Mouse (Mus musculus): ENCODE measurements around the gene Limd2. TPM values are rescaled to one million over a fixed set of nuclear protein-coding genes. Genes with fewer than 3 reads are reported as not detected.
"Not testable (repeated sequence)": the region's sequence is repeated elsewhere in the genome, so short reads cannot be mapped to it uniquely, and the experiment has no call there.

Gene Limd2
- polyA plus RNA-seq, 1 experiment from 2014 or later = 171 TPM

DNA sequence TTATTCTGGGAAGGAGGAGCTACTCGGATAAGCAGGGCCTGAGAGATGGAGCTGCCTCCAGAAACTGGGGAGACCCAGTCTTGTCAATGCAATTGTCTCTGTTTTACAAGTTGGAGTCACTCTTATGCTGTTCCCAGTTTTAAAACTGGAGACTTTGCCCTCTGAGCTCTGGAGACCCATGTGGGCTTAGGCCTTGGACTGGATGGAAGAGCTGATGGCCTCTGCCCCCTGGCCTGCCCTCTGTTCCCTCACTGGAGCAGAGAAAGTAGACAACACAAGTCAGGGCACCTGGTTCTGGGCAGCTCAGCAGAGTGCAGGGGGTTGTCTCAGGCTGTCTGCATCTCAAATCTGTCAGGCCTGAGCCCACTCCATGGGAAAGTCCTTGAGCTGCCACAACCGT is 5.9 kb downstream of the Limd2 start:
- peaks cover 14% of the 10 kb centered on the region for H3K4me1 ChIP-seq (ENCODE audit: control insufficient read depth, insufficient read depth, low read length)
- no peak for DNase-seq
- 0 out of 2 replicates have a peak overlapping the region, but pooled peaks have one; percentile 12 for H3K9ac ChIP-seq (replicated peaks; ENCODE audit: low read length)
- H3K9me3 ChIP-seq (ENCODE audit: control insufficient read depth, low read length) = no peaks in the 10 kb centered on the region
- 0 out of 2 replicates have a peak overlapping the region, but pooled peaks have one; percentile 5 for H3K27ac ChIP-seq (replicated peaks; ENCODE audit: low read depth, low read length)
- ATAC-seq (ENCODE audit: low FRiP score, low TSS enrichment) = no peak
- H3K4me3 ChIP-seq (replicated peaks; ENCODE audit: low read depth, low read length) = no peak overlapping the region
- H3K36me3 ChIP-seq (ENCODE audit: control insufficient read depth, insufficient read depth, low read length) = peaks cover 69% of the 10 kb centered on the region
- no peak overlapping the region for H3K4me2 ChIP-seq (ENCODE audit: low read length)
- 57% methylated on average over 2 of the region's 2 CpGs for WGBS
- H3K27me3 ChIP-seq (ENCODE audit: control insufficient read depth, insufficient read depth, low read length) = no peaks in the 10 kb centered on the region

DNA sequence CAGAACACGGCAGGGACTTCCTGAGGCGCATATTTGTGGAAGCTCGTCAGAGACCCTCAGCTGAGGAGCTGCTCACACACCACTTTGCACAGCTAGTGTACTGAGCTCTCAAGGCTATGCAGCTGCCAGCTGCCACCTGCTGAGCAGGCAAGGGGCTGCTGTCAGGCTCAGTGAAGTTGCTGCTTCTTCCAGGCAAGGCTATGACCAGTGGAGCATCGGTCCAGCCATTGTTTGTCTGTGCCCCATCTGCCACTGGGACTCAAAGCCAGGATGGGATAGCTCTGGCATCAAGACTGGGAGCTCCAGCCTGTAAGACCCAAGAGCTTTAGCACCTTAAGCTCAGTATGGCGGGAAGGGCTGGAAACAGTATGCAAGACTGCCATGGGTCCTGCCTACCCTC is 6.6 kb downstream of the Limd2 start:
- Histone ChIP-seq H3K27me3 (ENCODE audit: control insufficient read depth, insufficient read depth, low read length) (no peaks in the 10 kb centered on the region), H3K4me2 (ENCODE audit: low read length) (no peak overlapping the region), H3K27ac (replicated peaks; ENCODE audit: low read depth, low read length) (no peak overlapping the region), H3K4me1 (ENCODE audit: control insufficient read depth, insufficient read depth, low read length) (peaks cover 10% of the 10 kb centered on the region), H3K4me3 (replicated peaks; ENCODE audit: low read depth, low read length) (no peak overlapping the region), H3K9me3 (ENCODE audit: control insufficient read depth, low read length) (no peaks in the 10 kb centered on the region), H3K9ac (replicated peaks; ENCODE audit: low read length) (no peak overlapping the region), H3K36me3 (ENCODE audit: control insufficient read depth, insufficient read depth, low read length) (peaks cover 76% of the 10 kb centered on the region)
- WGBS = 73% methylated on average over 5 of the region's 5 CpGs
- DNase-seq = no peak
- ATAC-seq (ENCODE audit: low FRiP score, low TSS enrichment) = no peak

DNA sequence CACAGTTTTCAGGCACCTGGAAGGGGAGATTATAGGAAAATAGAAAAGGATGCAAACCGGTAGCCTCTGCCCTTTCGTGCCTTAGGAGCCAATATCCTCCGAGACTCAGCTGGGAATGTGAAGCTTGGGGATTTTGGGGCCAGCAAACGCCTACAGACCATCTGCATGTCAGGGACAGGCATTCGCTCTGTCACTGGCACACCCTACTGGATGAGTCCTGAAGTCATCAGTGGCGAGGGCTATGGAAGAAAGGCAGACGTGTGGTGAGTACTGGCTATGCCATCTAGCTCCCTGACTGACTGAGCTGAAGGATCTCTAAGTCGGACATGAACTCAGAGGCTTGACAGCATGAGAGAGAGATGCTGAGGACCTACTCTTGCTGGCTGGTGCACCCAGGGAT is 8.5 kb downstream of the Limd2 start:
- H3K36me3 ChIP-seq (ENCODE audit: control insufficient read depth, insufficient read depth, low read length) = peaks cover 85% of the 10 kb centered on the region
- H3K9ac ChIP-seq (replicated peaks; ENCODE audit: low read length) = no peak overlapping the region
- H3K4me1 ChIP-seq (ENCODE audit: control insufficient read depth, insufficient read depth, low read length) = no peaks in the 10 kb centered on the region
- H3K4me2 ChIP-seq (ENCODE audit: low read length) = no peak overlapping the region
- DNase-seq = no peak
- ATAC-seq (ENCODE audit: low FRiP score, low TSS enrichment) = no peak
- WGBS = 79% methylated on average over 8 of the region's 8 CpGs
- H3K27me3 ChIP-seq (ENCODE audit: control insufficient read depth, insufficient read depth, low read length) = no peaks in the 10 kb centered on the region
- no peak overlapping the region for H3K27ac ChIP-seq (replicated peaks; ENCODE audit: low read depth, low read length)
- no peak overlapping the region for H3K4me3 ChIP-seq (replicated peaks; ENCODE audit: low read depth, low read length)
- H3K9me3 ChIP-seq (ENCODE audit: control insufficient read depth, low read length) = no peaks in the 10 kb centered on the region

DNA sequence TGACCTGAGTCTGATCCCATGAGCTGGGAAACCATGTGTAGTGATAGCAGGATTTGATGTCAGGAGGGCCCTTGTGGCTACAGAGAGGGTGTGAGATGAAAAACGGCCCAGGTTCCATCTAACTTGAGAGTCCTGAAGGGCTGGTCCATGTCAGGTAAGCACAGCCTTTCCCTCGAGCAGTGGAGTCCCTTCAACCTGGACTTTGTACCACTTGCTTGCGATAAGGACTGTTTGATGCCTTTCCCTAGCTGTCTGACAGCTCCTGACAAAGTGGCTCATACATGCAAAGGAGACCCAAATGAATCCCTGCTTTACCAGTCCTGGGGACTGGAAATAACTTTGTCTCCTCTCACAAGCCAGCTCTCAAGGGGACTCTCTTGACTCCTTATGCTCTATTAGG is 9.4 kb downstream of the Limd2 start:
- Histone ChIP-seq H3K27ac (replicated peaks; ENCODE audit: low read depth, low read length) (no peak overlapping the region), H3K4me3 (replicated peaks; ENCODE audit: low read depth, low read length) (no peak overlapping the region), H3K36me3 (ENCODE audit: control insufficient read depth, insufficient read depth, low read length) (peaks cover 78% of the 10 kb centered on the region), H3K9ac (replicated peaks; ENCODE audit: low read length) (no peak overlapping the region), H3K9me3 (ENCODE audit: control insufficient read depth, low read length) (no peaks in the 10 kb centered on the region), H3K4me2 (ENCODE audit: low read length) (no peak overlapping the region), H3K4me1 (ENCODE audit: control insufficient read depth, insufficient read depth, low read length) (no peaks in the 10 kb centered on the region), H3K27me3 (ENCODE audit: control insufficient read depth, insufficient read depth, low read length) (no peaks in the 10 kb centered on the region)
- DNase-seq (no peak), ATAC-seq (ENCODE audit: low FRiP score, low TSS enrichment) (no peak)
- WGBS = 93% methylated on average over 3 of the region's 3 CpGs

- H3K4me2 ChIP-seq (ENCODE audit: low read length) = peak overlapping the region; percentile 15; the same call in 1 of the 2 replicates
- 39% methylated on average over 8 of the region's 8 CpGs for WGBS
- peaks cover 27% of the 10 kb centered on the region for H3K36me3 ChIP-seq (ENCODE audit: control insufficient read depth, insufficient read depth, low read length)
- no peak for ATAC-seq (ENCODE audit: low FRiP score, low TSS enrichment)
- peaks cover 12% of the 10 kb centered on the region; the same call in 1 of the 2 replicates for H3K4me1 ChIP-seq (ENCODE audit: control insufficient read depth, insufficient read depth, low read length)
- H3K9ac ChIP-seq (replicated peaks; ENCODE audit: low read length) = peak overlapping the region; percentile 23; the same call in 1 of the 2 replicates
- peak overlapping the region; percentile 78 for H3K27ac ChIP-seq (replicated peaks; ENCODE audit: low read depth, low read length)
- peak; percentile 67 for DNase-seq
- no peak overlapping the region for H3K4me3 ChIP-seq (replicated peaks; ENCODE audit: low read depth, low read length)
- H3K9me3 ChIP-seq (ENCODE audit: control insufficient read depth, low read length) = no peaks in the 10 kb centered on the region
- H3K27me3 ChIP-seq (ENCODE audit: control insufficient read depth, insufficient read depth, low read length) = no peaks in the 10 kb centered on the region
These were observed 25.8 kb downstream of the Limd2 start for GRCm38 (mm10) chr11:106134580-106135528.

DNA sequence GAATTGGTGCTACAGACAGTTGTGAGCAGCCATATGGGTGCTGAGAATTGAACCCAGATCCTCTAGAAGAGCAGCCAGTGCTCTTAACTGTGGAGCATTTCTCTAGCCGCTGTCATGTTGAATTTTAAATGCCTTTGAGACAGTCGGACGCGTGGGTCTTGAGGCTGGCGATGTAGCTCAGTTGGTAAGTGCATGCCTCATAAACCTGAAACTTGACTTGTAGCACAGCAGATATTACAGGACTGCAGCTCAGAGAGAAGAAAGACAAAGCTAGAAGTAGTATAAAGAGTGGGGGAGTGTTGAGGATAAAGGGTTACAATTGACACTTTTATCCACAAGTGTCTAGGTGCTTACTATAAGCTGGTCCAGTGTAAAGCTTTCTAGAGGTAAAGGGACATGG is 28.1 kb downstream of the Limd2 start:
- Histone ChIP-seq H3K4me2 (ENCODE audit: low read length) (no peak overlapping the region), H3K4me1 (ENCODE audit: control insufficient read depth, insufficient read depth, low read length) (peaks cover 12% of the 10 kb centered on the region; the same call in 1 of the 2 replicates), H3K36me3 (ENCODE audit: control insufficient read depth, insufficient read depth, low read length) (peaks cover 34% of the 10 kb centered on the region), H3K9ac (replicated peaks; ENCODE audit: low read length) (no peak overlapping the region), H3K4me3 (replicated peaks; ENCODE audit: low read depth, low read length) (no peak overlapping the region), H3K9me3 (ENCODE audit: control insufficient read depth, low read length) (no peaks in the 10 kb centered on the region), H3K27ac (replicated peaks; ENCODE audit: low read depth, low read length) (no peak overlapping the region), H3K27me3 (ENCODE audit: control insufficient read depth, insufficient read depth, low read length) (no peaks in the 10 kb centered on the region)
- ATAC-seq (ENCODE audit: low FRiP score, low TSS enrichment) = no peak
- no peak for DNase-seq
- 92% methylated on average over 5 of the region's 5 CpGs for WGBS

DNA sequence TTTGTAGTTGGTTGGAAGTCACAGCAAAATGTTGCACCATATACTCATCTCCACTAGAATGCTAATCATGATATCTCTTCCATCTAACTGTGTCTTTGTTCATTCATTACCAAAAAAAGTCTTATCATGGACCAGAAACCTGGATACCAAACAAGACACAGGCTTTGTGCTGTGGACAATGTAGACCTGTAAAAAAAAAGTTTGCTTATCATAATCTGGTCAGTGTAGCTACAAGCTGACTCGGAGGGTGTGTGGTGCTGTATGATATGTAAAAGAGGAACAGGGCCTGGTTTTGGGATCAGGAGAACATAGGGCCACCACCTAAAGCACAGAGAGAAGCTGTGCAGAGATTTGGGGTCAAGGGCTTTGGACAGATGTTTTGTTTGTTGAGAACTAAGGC is 31.2 kb downstream of the Limd2 start:
- DNase-seq (no peak), ATAC-seq (ENCODE audit: low FRiP score, low TSS enrichment) (no peak)
- 94% methylated on average over 1 of the region's 1 CpGs for WGBS
- no peak overlapping the region for H3K27ac ChIP-seq (replicated peaks; ENCODE audit: low read depth, low read length)
- no peaks in the 10 kb centered on the region for H3K9me3 ChIP-seq (ENCODE audit: control insufficient read depth, low read length)
- H3K4me3 ChIP-seq (replicated peaks; ENCODE audit: low read depth, low read length) = no peak overlapping the region
- peaks cover 35% of the 10 kb centered on the region for H3K36me3 ChIP-seq (ENCODE audit: control insufficient read depth, insufficient read depth, low read length)
- peaks cover 5% of the 10 kb centered on the region; the same call in 1 of the 2 replicates for H3K4me1 ChIP-seq (ENCODE audit: control insufficient read depth, insufficient read depth, low read length)
- H3K4me2 ChIP-seq (ENCODE audit: low read length) = no peak overlapping the region
- H3K27me3 ChIP-seq (ENCODE audit: control insufficient read depth, insufficient read depth, low read length) = no peaks in the 10 kb centered on the region
- H3K9ac ChIP-seq (replicated peaks; ENCODE audit: low read length) = no peak overlapping the region

GRCm38 (mm10) chr11:106126727-106127373 is 33.8 kb downstream of the Limd2 start:
- H3K27ac ChIP-seq (replicated peaks; ENCODE audit: low read depth, low read length) = not testable (repeated sequence)

More at GRCm38 (mm10) chr11:106126727-106127373, 33.8 kb downstream of the Limd2 start:
- H3K9ac ChIP-seq (replicated peaks; ENCODE audit: low read length); DNase-seq; H3K27me3 ChIP-seq (ENCODE audit: control insufficient read depth, insufficient read depth, low read length); H3K9me3 ChIP-seq (ENCODE audit: control insufficient read depth, low read length); ATAC-seq (ENCODE audit: low FRiP score, low TSS enrichment); H3K4me2 ChIP-seq (ENCODE audit: low read length); H3K4me3 ChIP-seq (replicated peaks; ENCODE audit: low read depth, low read length); H3K4me1 ChIP-seq (ENCODE audit: control insufficient read depth, insufficient read depth, low read length): not testable (repeated sequence)
- WGBS = 95% methylated on average over 4 of the region's 6 CpGs
- H3K36me3 ChIP-seq (ENCODE audit: control insufficient read depth, insufficient read depth, low read length) = peaks cover 56% of the 10 kb centered on the region

Data from midbrain, embryonic 14.5 days (tissue).